Mouse (Mus musculus) neural tube, embryonic 13.5 days (tissue): ENCODE results near the gene Acacb. TPM values are rescaled to one million over a fixed set of nuclear protein-coding genes. Genes with fewer than 3 reads are reported as not detected.
A peak's percentile ranks its signal among the peaks of the same experiment; 100 is the strongest.

Experiments
- ATAC-seq: fragments of 200-750 bp; cut with Nextera tagmentation; 2 replicates; pipeline ENCODE4 v1.8.0; 2017; ENCODE audit warnings: low read depth, mild to moderate bottlenecking, moderate TSS enrichment, moderate library complexity
- H3K27ac ChIP-seq: fragments of 300-500 bp; sonication (generic); replicated peaks from 2 replicates; pipeline ENCODE4 v1.5.1; 2015; ENCODE audit warnings: moderate library complexity, mild to moderate bottlenecking, inconsistent platforms
- H3K27me3 ChIP-seq: fragments of 300-500 bp; sonication (generic); 2 replicates; pipeline ENCODE4 v1.6.1; 2015; ENCODE audit warnings: mild to moderate bottlenecking, inconsistent platforms
- H3K36me3 ChIP-seq: fragments of 300-500 bp; sonication (generic); 2 replicates; pipeline ENCODE4 v1.6.1; 2015; ENCODE audit warnings: mild to moderate bottlenecking, inconsistent platforms
- H3K4me1 ChIP-seq: fragments of 300-500 bp; sonication (generic); replicated peaks from 2 replicates; pipeline ENCODE4 v1.6.1; 2015; ENCODE audit warnings: inconsistent platforms
- H3K4me2 ChIP-seq: fragments of 300-500 bp; sonication (generic); 2 replicates; pipeline ENCODE4 v1.6.1; 2015; ENCODE audit warnings: inconsistent platforms, mild to moderate bottlenecking, moderate library complexity
- H3K4me3 ChIP-seq: fragments of 300-500 bp; sonication (generic); 2 replicates; pipeline ENCODE4 v1.5.1; 2015; ENCODE audit warnings: mild to moderate bottlenecking, inconsistent platforms
- H3K9ac ChIP-seq: fragments of 300-500 bp; sonication (generic); 2 replicates; pipeline ENCODE4 v1.6.1; 2015; ENCODE audit warnings: moderate library complexity, mild to moderate bottlenecking, inconsistent platforms
- H3K9me3 ChIP-seq: fragments of 300-500 bp; sonication (generic); 2 replicates; pipeline ENCODE4 v1.6.1; 2016; ENCODE audit warnings: inconsistent platforms
- WGBS: fragments of 180-500 bp; shearing (Covaris S2); methylation state at CpG from one replicate; pipeline ENCODE4 v1.1.7; 2015; 5-methylcytosine and 5-hydroxymethylcytosine counted together
- polyA plus RNA-seq: library from polyadenylated mRNA; unstranded; fragments of >200 nt; fragmentation: Nextera tagmentation; extraction: Ambion mirVana; gene quantifications from 2 replicates; pipeline ENCODE4 v1.2.1, GENCODE M21; 2015

Gene Acacb
- polyA plus RNA-seq, 1 experiment from 2014 or later, result 3.1 TPM

- Histone ChIP-seq H3K4me2 (peak overlapping the region; percentile 22), H3K27me3 (peaks cover 83% of the 10 kb centered on the region), H3K4me1 (peaks cover 39% of the 10 kb centered on the region), H3K36me3 (no peaks in the 10 kb centered on the region), H3K9ac (no peak overlapping the region), H3K27ac (no peak overlapping the region), H3K9me3 (no peaks in the 10 kb centered on the region), H3K4me3 (no peak overlapping the region)
- ATAC-seq, result no peak
- WGBS, result 44% methylated on average over 24 of the region's 24 CpGs
Measured at GRCm38 (mm10) chr5:114299883-114300610, 153.7 kb downstream of the Acacb start.

Other genes starting within 250 kb of the Acacb start
- 183 and 200 TPM in 2 replicates for gene Coro1c, start 237.8 kb upstream of the Acacb start, polyA plus RNA-seq
- gene Ssh1, start 152.6 kb upstream of the Acacb start, polyA plus RNA-seq, result 12.9 and 16.8 TPM in 2 replicates
- not detected in 2 replicates for gene Dao, start 142.8 kb upstream of the Acacb start, polyA plus RNA-seq
- 15.3 and 16.4 TPM in 2 replicates for gene Usp30, start 81.1 kb upstream of the Acacb start, polyA plus RNA-seq
- 71.9 and 79.6 TPM in 2 replicates for gene Svop, start 55.0 kb upstream of the Acacb start, polyA plus RNA-seq
- 7.3 and 9.7 TPM in 2 replicates for gene Alkbh2, start 18.3 kb upstream of the Acacb start, polyA plus RNA-seq
- gene Ung, start 16.1 kb upstream of the Acacb start, polyA plus RNA-seq, result 9.0 and 9.6 TPM in 2 replicates
- 0.25 and 0.32 TPM in 2 replicates for gene Foxn4, start 127.3 kb downstream of the Acacb start, polyA plus RNA-seq
- 0.38 and 0.59 TPM in 2 replicates for gene Myo1h, start 142.6 kb downstream of the Acacb start, polyA plus RNA-seq
- 73.0 and 82.3 TPM in 2 replicates for gene Kctd10, start 234.0 kb downstream of the Acacb start, polyA plus RNA-seq
- gene Ube3b, start 234.1 kb downstream of the Acacb start, polyA plus RNA-seq, result 40.3 and 42.5 TPM in 2 replicates